Mouse (Mus musculus) CH12.LX (cell line): ENCODE measurements at regions not wholly inside any gene's neighbourhood (a gene's known extent, or its start where the extent isn't known, plus 50 kb on each side); places are given as distances from the start of the nearest gene placed in this dataset.

Experiments used
- DNase-seq: peaks from one replicate; pipeline ENCODE4 v3.0.0-alpha.2; 2013; ENCODE audit errors: extremely low read depth
- H3K27ac ChIP-seq: 2 replicates; pipeline ENCODE4 v1.5.1; 2012; ENCODE audit warnings: low read depth, mild to moderate bottlenecking, control low read depth, moderate library complexity; ENCODE audit not compliant: insufficient read depth
- H3K27me3 ChIP-seq: replicated peaks from 2 replicates; pipeline ENCODE3; 2012; ENCODE audit warnings: inconsistent platforms
- H3K36me3 ChIP-seq, 2 experiments: replicated peaks in 1 of 2; 2 replicates each; pipeline versions ENCODE3 to v1.6.1; 2012; ENCODE audit warnings: inconsistent platforms in 1 of 2, low read length in 1 of 2, mild to moderate bottlenecking in 1 of 2, mixed read lengths in 1 of 2, moderate library complexity in 1 of 2; ENCODE audit not compliant: control insufficient read depth in 1 of 2, insufficient read depth in 1 of 2
- H3K4me1 ChIP-seq, 2 experiments: 2 replicates each; pipeline ENCODE4 v1.6.1; 2012; ENCODE audit warnings: inconsistent platforms in 1 of 2, moderate library complexity in 1 of 2; ENCODE audit not compliant: insufficient read depth in 2 of 2, control insufficient read depth in 1 of 2
- H3K4me2 ChIP-seq: 2 replicates; pipeline ENCODE4 v1.6.1; 2012; ENCODE audit warnings: low read depth, mild to moderate bottlenecking, control low read depth; ENCODE audit not compliant: poor library complexity, insufficient read depth, severe bottlenecking
- H3K4me3 ChIP-seq, 3 experiments: fragments of 150-350 bp in 1 of 3; sonication (generic) in 1 of 3; replicated peaks in 1 of 3; 2 replicates each; pipeline versions ENCODE3 to v1.5.1; 2011 to 2012; ENCODE audit warnings: low read depth in 2 of 3, low read length in 2 of 3, mild to moderate bottlenecking in 2 of 3, moderate library complexity in 2 of 3, control low read depth in 1 of 3, improper control_type of control experiment in 1 of 3, inconsistent platforms in 1 of 3, mixed read lengths in 1 of 3; ENCODE audit not compliant: poor library complexity in 1 of 3
- H3K79me2 ChIP-seq: replicated peaks from 2 replicates; pipeline ENCODE4 v1.6.1; 2012; ENCODE audit warnings: mild to moderate bottlenecking, moderate library complexity; ENCODE audit not compliant: control insufficient read depth, poor library complexity, insufficient read depth, severe bottlenecking; ENCODE audit errors: extremely low read depth
- H3K9ac ChIP-seq: 2 replicates; pipeline ENCODE4 v1.6.1; 2012; ENCODE audit warnings: low read depth, mild to moderate bottlenecking, control low read depth, moderate library complexity; ENCODE audit not compliant: insufficient read depth
- H3K9me3 ChIP-seq: replicated peaks from 2 replicates; pipeline ENCODE3; 2012; ENCODE audit warnings: low read length, inconsistent platforms, mixed read lengths
- BHLHE40 ChIP-seq: IDR thresholded peaks from 2 replicates; pipeline ENCODE4 v1.6.1; 2011; ENCODE audit warnings: mild to moderate bottlenecking, low read depth, low read length, improper control_type of control experiment
- CHD1 ChIP-seq: IDR thresholded peaks from 2 replicates; pipeline ENCODE4 v1.6.1; 2012; ENCODE audit warnings: low read depth, low read length, improper control_type of control experiment, inconsistent platforms
- CHD2 ChIP-seq: IDR thresholded peaks from 2 replicates; pipeline ENCODE4 v1.6.1; 2011; ENCODE audit warnings: low read length, improper control_type of control experiment
- CTCF ChIP-seq, 2 experiments: IDR thresholded peaks in 1 of 2; conservative IDR thresholded peaks in 1 of 2; 2 replicates each; pipeline ENCODE4 v1.5.1; 2011 to 2012; ENCODE audit warnings: low read depth in 2 of 2, low read length in 2 of 2, improper control_type of control experiment in 1 of 2, inconsistent platforms in 1 of 2, mild to moderate bottlenecking in 1 of 2, moderate library complexity in 1 of 2
- E2F4 ChIP-seq: IDR thresholded peaks from 2 replicates; pipeline ENCODE4 v1.6.1; 2011; ENCODE audit warnings: low read depth, low read length, improper control_type of control experiment; ENCODE audit not compliant: insufficient replicate concordance
- EP300 ChIP-seq: IDR thresholded peaks from 2 replicates; pipeline ENCODE4 v1.6.1; 2011; ENCODE audit warnings: low read length, improper control_type of control experiment
- GABPA ChIP-seq: IDR thresholded peaks from 2 replicates; pipeline ENCODE4 v1.6.1; 2012; ENCODE audit warnings: low read depth, low read length, improper control_type of control experiment, inconsistent platforms; ENCODE audit not compliant: insufficient replicate concordance
- HCFC1 ChIP-seq: IDR thresholded peaks from 2 replicates; pipeline ENCODE4 v1.6.1; 2012; ENCODE audit warnings: low read depth, mild to moderate bottlenecking, inconsistent platforms, low read length, improper control_type of control experiment
- IRF4 ChIP-seq: IDR thresholded peaks from 2 replicates; pipeline ENCODE4 v1.6.1; 2014; ENCODE audit warnings: low read depth, mild to moderate bottlenecking, inconsistent platforms, low read length, improper control_type of control experiment
- JUND ChIP-seq: conservative IDR thresholded peaks from 2 replicates; pipeline ENCODE4 v1.6.1; 2011; ENCODE audit warnings: low read depth, low read length, improper control_type of control experiment
- KAT2A ChIP-seq: IDR thresholded peaks from 2 replicates; pipeline ENCODE4 v1.6.1; 2012; ENCODE audit warnings: low read length, improper control_type of control experiment, inconsistent platforms; ENCODE audit not compliant: insufficient replicate concordance
- MAFK ChIP-seq: IDR thresholded peaks from 2 replicates; pipeline ENCODE4 v1.6.1; 2011; ENCODE audit warnings: low read length, improper control_type of control experiment; ENCODE audit not compliant: insufficient replicate concordance
- MAX ChIP-seq: IDR thresholded peaks from 2 replicates; pipeline ENCODE4 v1.6.1; 2011; ENCODE audit warnings: low read length, improper control_type of control experiment
- MEF2A ChIP-seq: IDR thresholded peaks from 2 replicates; pipeline ENCODE4 v1.6.1; 2014; ENCODE audit warnings: low read depth, mild to moderate bottlenecking, inconsistent platforms, low read length, improper control_type of control experiment, borderline replicate concordance
- MXI1 ChIP-seq: IDR thresholded peaks from 2 replicates; pipeline ENCODE4 v1.6.1; 2011; ENCODE audit warnings: mild to moderate bottlenecking, low read depth, low read length, improper control_type of control experiment
- MYC ChIP-seq: IDR thresholded peaks from 2 replicates; pipeline ENCODE4 v1.6.1; 2011; ENCODE audit warnings: low read depth, mild to moderate bottlenecking, improper control_type of control experiment, low read length
- NRF1 ChIP-seq: IDR thresholded peaks from 2 replicates; pipeline ENCODE4 v1.6.1; 2014; ENCODE audit warnings: low read depth, mild to moderate bottlenecking, inconsistent platforms, low read length, improper control_type of control experiment, moderate library complexity
- POLR2A ChIP-seq: IDR thresholded peaks from 2 replicates; pipeline ENCODE4 v1.6.1; 2011; ENCODE audit warnings: low read depth, mild to moderate bottlenecking, improper control_type of control experiment, low read length
- RAD21 ChIP-seq: IDR thresholded peaks from 2 replicates; pipeline ENCODE4 v1.6.1; 2011; ENCODE audit warnings: low read depth, mild to moderate bottlenecking, low read length, improper control_type of control experiment, moderate library complexity
- RCOR1 ChIP-seq: conservative IDR thresholded peaks from 2 replicates; pipeline ENCODE4 v1.6.1; 2012; ENCODE audit warnings: low read depth, mild to moderate bottlenecking, inconsistent platforms, low read length, improper control_type of control experiment
- SMC3 ChIP-seq: IDR thresholded peaks from 2 replicates; pipeline ENCODE4 v1.6.1; 2011; ENCODE audit warnings: low read depth, low read length, improper control_type of control experiment
- TBP ChIP-seq: conservative IDR thresholded peaks from 2 replicates; pipeline ENCODE4 v1.6.1; 2011; ENCODE audit warnings: low read depth, low read length, improper control_type of control experiment
- TCF12 ChIP-seq: IDR thresholded peaks from 2 replicates; pipeline ENCODE4 v1.6.1; 2014; ENCODE audit warnings: low read depth, mild to moderate bottlenecking, inconsistent platforms, low read length, improper control_type of control experiment
- USF1 ChIP-seq: IDR thresholded peaks from 2 replicates; pipeline ENCODE4 v1.6.1; 2014; ENCODE audit warnings: low read depth, mild to moderate bottlenecking, inconsistent platforms, low read length, improper control_type of control experiment
- USF2 ChIP-seq: conservative IDR thresholded peaks from 2 replicates; pipeline ENCODE4 v1.6.1; 2011; ENCODE audit warnings: low read depth, low read length, improper control_type of control experiment
- ZC3H11A ChIP-seq: IDR thresholded peaks from 2 replicates; pipeline ENCODE4 v1.6.1; 2012; ENCODE audit warnings: low read depth, mild to moderate bottlenecking, inconsistent platforms, low read length, improper control_type of control experiment
- ZMIZ1 ChIP-seq: IDR thresholded peaks from 2 replicates; pipeline ENCODE4 v1.6.1; 2012; ENCODE audit warnings: low read depth, mild to moderate bottlenecking, inconsistent platforms, low read length, improper control_type of control experiment
- ZNF384 ChIP-seq: IDR thresholded peaks from 2 replicates; pipeline ENCODE4 v1.6.1; 2012; ENCODE audit warnings: low read depth, low read length, improper control_type of control experiment, inconsistent platforms
- dilution Hi-C: fragments of 300-500 bp; cut with MboI; formaldehyde crosslinking; loops from 2 replicates; pipeline ENCODE4 v1.14.3; 2020; ENCODE audit warnings: low sequenced_read_pairs; ENCODE audit not compliant: extremely low pct_unique_long_range_greater_than_20kb, extremely low pct_ligation_motif_present
- in situ Hi-C: fragments of 300-500 bp; cut with MboI; formaldehyde crosslinking; loops from 3 replicates; pipeline ENCODE4 v1.14.3; 2019; ENCODE audit warnings: low sequenced_read_pairs, low pct_ligation_motif_present, low pct_unique_long_range_greater_than_20kb, mixed read lengths

DNA sequence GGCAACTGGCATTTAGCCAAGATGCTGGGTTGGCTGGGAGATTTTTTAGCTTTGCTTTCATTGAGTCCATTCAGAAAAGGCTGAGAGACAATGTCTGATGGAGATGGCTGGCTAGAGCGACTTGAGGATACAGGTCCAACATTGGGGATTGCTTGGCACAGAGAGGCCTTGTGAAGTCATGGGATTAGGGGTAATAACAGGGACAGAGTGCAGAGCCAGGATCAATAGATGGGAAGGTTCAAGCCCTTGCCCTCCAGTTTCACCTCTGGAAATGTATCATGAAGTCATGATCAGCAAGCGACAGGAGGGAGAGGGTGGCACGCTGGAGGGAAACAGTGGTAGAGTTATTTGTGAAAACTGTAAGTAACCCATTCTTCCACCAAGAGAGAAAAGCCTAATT lies 360.5 kb upstream of the Vstm2b start:
- H3K36me3 ChIP-seq, result no peaks in the 10 kb centered on the region
- dilution Hi-C loops, result no loop called here
- H3K4me1 ChIP-seq, result no peaks in the 10 kb centered on the region
- no peaks in the 10 kb centered on the region for H3K79me2 ChIP-seq
- TF ChIP-seq CHD2 (no peak), HCFC1 (no peak), GABPA (no peak), USF2 (no peak), MEF2A (no peak), ZNF384 (no peak), CHD1 (no peak), JUND (no peak), BHLHE40 (no peak), SMC3 (no peak), MYC (no peak), KAT2A (no peak), TBP (no peak), ZC3H11A (no peak), MAFK (no peak), TCF12 (no peak), POLR2A (no peak), CTCF (conservative IDR thresholded peaks at IDR 0.05 in 1 of 2, IDR thresholded peaks at IDR 0.05 in 1 of 2; ENCODE audit: low read depth in 2 of 2, low read length in 2 of 2) (no peak)
- no peak overlapping the region for H3K4me2 ChIP-seq
- no peak for DNase-seq
- H3K9ac ChIP-seq, result no peak overlapping the region
- no peak overlapping the region for H3K4me3 ChIP-seq
- H3K9me3 ChIP-seq, result no peaks in the 10 kb centered on the region
- H3K27ac ChIP-seq, result no peak overlapping the region
- no peaks in the 10 kb centered on the region for H3K27me3 ChIP-seq
- in situ Hi-C loops, result no loop called here

DNA sequence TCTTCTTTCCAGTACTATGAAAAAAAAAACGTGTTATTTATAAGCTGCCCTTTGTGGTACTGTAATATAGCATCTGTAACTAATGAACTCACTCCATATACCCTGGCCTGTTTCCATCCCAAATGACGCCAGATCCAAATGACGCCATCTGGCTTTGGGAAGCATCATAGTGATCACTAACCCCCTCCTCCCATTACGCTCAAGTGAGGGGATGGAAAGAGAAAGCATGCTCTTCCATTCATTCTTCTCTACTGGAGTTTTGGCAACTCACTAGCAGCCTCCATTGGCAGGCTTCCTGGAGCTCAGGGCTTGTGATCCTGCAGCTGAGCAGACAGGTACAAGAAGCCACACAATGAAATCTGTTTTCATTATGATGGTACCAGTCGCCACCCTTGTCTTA lies 358.3 kb upstream of the Vstm2b start:
- no peak overlapping the region for H3K9ac ChIP-seq
- no peak overlapping the region for H3K4me3 ChIP-seq
- no peaks in the 10 kb centered on the region for H3K4me1 ChIP-seq
- H3K79me2 ChIP-seq, result no peaks in the 10 kb centered on the region
- in situ Hi-C loops, result no loop called here
- H3K27ac ChIP-seq, result no peak overlapping the region
- no peak overlapping the region for H3K4me2 ChIP-seq
- H3K36me3 ChIP-seq, result no peaks in the 10 kb centered on the region
- TF ChIP-seq HCFC1, result no peak
- TF ChIP-seq ZMIZ1, result no peak
- TF ChIP-seq E2F4, result no peak
- TF ChIP-seq USF1, result no peak
- no peak for TF ChIP-seq EP300
- no peak for TF ChIP-seq NRF1
- no peak for TF ChIP-seq RAD21
- TF ChIP-seq MAX, result no peak
- TF ChIP-seq SMC3, result no peak
- TF ChIP-seq MXI1, result no peak
- no peak for TF ChIP-seq IRF4
- no peak for TF ChIP-seq RCOR1
- TF ChIP-seq, all 38 proteins: peak for 0
- dilution Hi-C loops, result no loop called here
- no peak for DNase-seq
- Histone ChIP-seq H3K9me3 (no peaks in the 10 kb centered on the region), H3K27me3 (no peaks in the 10 kb centered on the region)
